Mouse (Mus musculus) MEL (cell line): ENCODE results near the gene Hadhb. TPM values are rescaled to one million over a fixed set of nuclear protein-coding genes. Genes with fewer than 3 reads are reported as not detected.

Experiments
- DNase-seq: peaks from one replicate; pipeline ENCODE4 v3.0.0; 2011; ENCODE audit warnings: low read depth, low spot score
- H3K27ac ChIP-seq: 2 replicates; pipeline ENCODE4 v1.5.1; 2012; ENCODE audit warnings: low read depth, mild to moderate bottlenecking, control low read depth, low read length, moderate library complexity; ENCODE audit not compliant: control insufficient read depth
- H3K27me3 ChIP-seq, 2 experiments: fragments of 150-350 bp in 1 of 2; sonication (generic) in 1 of 2; 2 replicates each; pipeline ENCODE4 v1.6.1; 2012; ENCODE audit warnings: low read length in 2 of 2, mild to moderate bottlenecking in 2 of 2, improper control_type of control experiment in 1 of 2, moderate library complexity in 1 of 2; ENCODE audit not compliant: insufficient read depth in 2 of 2, control insufficient read depth in 1 of 2
- H3K36me3 ChIP-seq, 2 experiments: 2 replicates each; pipeline ENCODE4 v1.6.1; 2012 to 2014; ENCODE audit warnings: low read length in 2 of 2, improper control_type of control experiment in 1 of 2, inconsistent platforms in 1 of 2, mild to moderate bottlenecking in 1 of 2; ENCODE audit not compliant: insufficient read depth in 2 of 2, control insufficient read depth in 1 of 2
- H3K4me1 ChIP-seq, 2 experiments: fragments of 150-350 bp in 1 of 2; sonication (generic) in 1 of 2; 2 replicates each; pipeline ENCODE4 v1.6.1; 2012; ENCODE audit warnings: low read length in 2 of 2, improper control_type of control experiment in 1 of 2, mild to moderate bottlenecking in 1 of 2; ENCODE audit not compliant: insufficient read depth in 2 of 2, control insufficient read depth in 1 of 2
- H3K4me3 ChIP-seq, 2 experiments: fragments of 150-350 bp in 1 of 2; sonication (generic) in 1 of 2; 2 replicates each; pipeline ENCODE4 v1.5.1; 2012; ENCODE audit warnings: low read depth in 2 of 2, low read length in 2 of 2, mild to moderate bottlenecking in 2 of 2, moderate library complexity in 2 of 2, control low read depth in 1 of 2, improper control_type of control experiment in 1 of 2; ENCODE audit not compliant: control insufficient read depth in 1 of 2, insufficient read depth in 1 of 2
- H3K79me2 ChIP-seq: 2 replicates; pipeline ENCODE4 v1.6.1; 2012; ENCODE audit warnings: mild to moderate bottlenecking, low read length, moderate library complexity; ENCODE audit not compliant: control insufficient read depth, poor library complexity, insufficient read depth
- H3K9ac ChIP-seq: 2 replicates; pipeline ENCODE4 v1.6.1; 2012; ENCODE audit warnings: low read depth, mild to moderate bottlenecking, control low read depth, low read length, moderate library complexity; ENCODE audit not compliant: control insufficient read depth, poor library complexity, severe bottlenecking
- H3K9me3 ChIP-seq: fragments of 150-350 bp; sonication (generic); replicated peaks from 2 replicates; pipeline ENCODE4 v1.6.1; 2012; ENCODE audit warnings: mild to moderate bottlenecking, low read length, improper control_type of control experiment, moderate library complexity; ENCODE audit not compliant: insufficient read depth
- BHLHE40 ChIP-seq: IDR thresholded peaks from 2 replicates; pipeline ENCODE4 v1.6.1; 2012; ENCODE audit warnings: low read depth, mild to moderate bottlenecking, inconsistent platforms, low read length, improper control_type of control experiment, borderline replicate concordance
- CHD1 ChIP-seq: IDR thresholded peaks from 2 replicates; pipeline ENCODE4 v1.6.1; 2012; ENCODE audit warnings: low read depth, mild to moderate bottlenecking, inconsistent platforms, low read length, improper control_type of control experiment
- CTCF ChIP-seq, 3 experiments: IDR thresholded peaks in 2 of 3; conservative IDR thresholded peaks in 1 of 3; 2 replicates each; pipeline ENCODE4 v1.5.1; 2011 to 2012; ENCODE audit warnings: low read length in 3 of 3, low read depth in 2 of 3, mild to moderate bottlenecking in 2 of 3, improper control_type of control experiment in 1 of 3, inconsistent platforms in 1 of 3, mixed read lengths in 1 of 3, moderate library complexity in 1 of 3; ENCODE audit not compliant: control insufficient read depth in 1 of 3, insufficient read depth in 1 of 3, poor library complexity in 1 of 3, severe bottlenecking in 1 of 3
- E2F4 ChIP-seq: IDR thresholded peaks from 2 replicates; pipeline ENCODE4 v1.6.1; 2011; ENCODE audit warnings: low read depth, low read length, improper control_type of control experiment, borderline replicate concordance
- ELF1 ChIP-seq: IDR thresholded peaks from 2 replicates; pipeline ENCODE4 v1.6.1; 2014; ENCODE audit warnings: low read depth, mild to moderate bottlenecking, inconsistent platforms, low read length, improper control_type of control experiment, moderate library complexity
- GATA1 ChIP-seq: IDR thresholded peaks from 2 replicates; pipeline ENCODE4 v1.6.1; 2011; ENCODE audit warnings: low read depth, low read length, improper control_type of control experiment
- HCFC1 ChIP-seq: IDR thresholded peaks from 2 replicates; pipeline ENCODE4 v1.6.1; 2012; ENCODE audit warnings: low read depth, mild to moderate bottlenecking, inconsistent platforms, low read length, improper control_type of control experiment, moderate library complexity
- JUND ChIP-seq: IDR thresholded peaks from 2 replicates; pipeline ENCODE4 v1.6.1; 2011; ENCODE audit warnings: low read depth, mild to moderate bottlenecking, improper control_type of control experiment, low read length
- KAT2A ChIP-seq: conservative IDR thresholded peaks from 2 replicates; pipeline ENCODE4 v1.6.1; 2012; ENCODE audit warnings: low read depth, low read length, improper control_type of control experiment, inconsistent platforms
- MAFK ChIP-seq: IDR thresholded peaks from 2 replicates; pipeline ENCODE4 v1.6.1; 2011; ENCODE audit warnings: low read depth, mild to moderate bottlenecking, low read length, improper control_type of control experiment, borderline replicate concordance
- MAX ChIP-seq: IDR thresholded peaks from 2 replicates; pipeline ENCODE4 v1.6.1; 2011; ENCODE audit warnings: low read length, improper control_type of control experiment
- MAZ ChIP-seq: IDR thresholded peaks from 2 replicates; pipeline ENCODE4 v1.6.1; 2012; ENCODE audit warnings: low read depth, mild to moderate bottlenecking, inconsistent platforms, low read length, improper control_type of control experiment
- MEF2A ChIP-seq: IDR thresholded peaks from 2 replicates; pipeline ENCODE4 v1.6.1; 2014; ENCODE audit warnings: low read depth, mild to moderate bottlenecking, inconsistent platforms, low read length, improper control_type of control experiment; ENCODE audit not compliant: poor library complexity, insufficient replicate concordance, severe bottlenecking; ENCODE audit errors: extremely low read depth
- MXI1 ChIP-seq: IDR thresholded peaks from 2 replicates; pipeline ENCODE4 v1.6.1; 2011; ENCODE audit warnings: mild to moderate bottlenecking, low read depth, low read length, improper control_type of control experiment
- MYB ChIP-seq: IDR thresholded peaks from 2 replicates; pipeline ENCODE4 v1.6.1; 2011; ENCODE audit warnings: mild to moderate bottlenecking, low read depth, low read length, improper control_type of control experiment
- MYC ChIP-seq: IDR thresholded peaks from 2 replicates; pipeline ENCODE4 v1.6.1; 2011; ENCODE audit warnings: low read depth, mild to moderate bottlenecking, low read length, improper control_type of control experiment, moderate library complexity
- NELFE ChIP-seq: IDR thresholded peaks from 2 replicates; pipeline ENCODE4 v1.6.1; 2011; ENCODE audit warnings: low read depth, low read length, improper control_type of control experiment
- NRF1 ChIP-seq: IDR thresholded peaks from 2 replicates; pipeline ENCODE4 v1.6.1; 2014; ENCODE audit warnings: low read depth, mild to moderate bottlenecking, inconsistent platforms, low read length, improper control_type of control experiment, moderate library complexity; ENCODE audit not compliant: poor library complexity, insufficient read depth, severe bottlenecking
- POLR2A ChIP-seq, 2 experiments: IDR thresholded peaks; 2 replicates each; pipeline ENCODE4 v1.6.1; 2011 to 2012; ENCODE audit warnings: low read length in 2 of 2, mild to moderate bottlenecking in 2 of 2, control low read depth in 1 of 2, improper control_type of control experiment in 1 of 2, low read depth in 1 of 2, moderate library complexity in 1 of 2; ENCODE audit not compliant: control insufficient read depth in 1 of 2, insufficient read depth in 1 of 2, poor library complexity in 1 of 2
- POLR2AphosphoS5 ChIP-seq: IDR thresholded peaks from 2 replicates; pipeline ENCODE4 v1.6.1; 2012; ENCODE audit warnings: low read depth, borderline replicate concordance, mild to moderate bottlenecking, inconsistent platforms, low read length, moderate library complexity, mixed read lengths
- RAD21 ChIP-seq: IDR thresholded peaks from 2 replicates; pipeline ENCODE4 v1.6.1; 2011; ENCODE audit warnings: mild to moderate bottlenecking, low read depth, low read length, improper control_type of control experiment
- RCOR1 ChIP-seq: IDR thresholded peaks from 2 replicates; pipeline ENCODE4 v1.6.1; 2012; ENCODE audit warnings: low read depth, mild to moderate bottlenecking, inconsistent platforms, low read length, improper control_type of control experiment
- SIN3A ChIP-seq: IDR thresholded peaks from 2 replicates; pipeline ENCODE4 v1.6.1; 2012; ENCODE audit warnings: low read length, improper control_type of control experiment, inconsistent platforms
- SMC3 ChIP-seq: IDR thresholded peaks from 2 replicates; pipeline ENCODE4 v1.6.1; 2011; ENCODE audit warnings: low read depth, low read length, improper control_type of control experiment
- TAL1 ChIP-seq: IDR thresholded peaks from 2 replicates; pipeline ENCODE4 v1.6.1; 2012; ENCODE audit warnings: mild to moderate bottlenecking, inconsistent platforms, low read length, moderate library complexity, mixed read lengths
- TBP ChIP-seq: IDR thresholded peaks from 2 replicates; pipeline ENCODE4 v1.8.0; 2011; ENCODE audit warnings: low read depth, low read length, improper control_type of control experiment
- TCF12 ChIP-seq: IDR thresholded peaks from 2 replicates; pipeline ENCODE4 v1.6.1; 2014; ENCODE audit warnings: low read depth, mild to moderate bottlenecking, inconsistent platforms, low read length, improper control_type of control experiment, moderate library complexity
- UBTF ChIP-seq: IDR thresholded peaks from 2 replicates; pipeline ENCODE4 v1.6.1; 2012; ENCODE audit warnings: low read depth, mild to moderate bottlenecking, inconsistent platforms, low read length, improper control_type of control experiment, moderate library complexity, borderline replicate concordance; ENCODE audit not compliant: insufficient read depth
- USF1 ChIP-seq: IDR thresholded peaks from 2 replicates; pipeline ENCODE4 v1.6.1; 2014; ENCODE audit warnings: low read depth, mild to moderate bottlenecking, inconsistent platforms, low read length, improper control_type of control experiment, moderate library complexity
- USF2 ChIP-seq, 2 experiments: IDR thresholded peaks; 2 replicates each; pipeline ENCODE4 v1.6.1; 2011 to 2012; ENCODE audit warnings: improper control_type of control experiment in 2 of 2, low read length in 2 of 2, borderline replicate concordance in 1 of 2, inconsistent platforms in 1 of 2, low read depth in 1 of 2, mild to moderate bottlenecking in 1 of 2; ENCODE audit not compliant: insufficient read depth in 1 of 2
- ZC3H11A ChIP-seq: IDR thresholded peaks from 2 replicates; pipeline ENCODE4 v1.6.1; 2012; ENCODE audit warnings: low read depth, mild to moderate bottlenecking, inconsistent platforms, low read length, improper control_type of control experiment
- ZKSCAN1 ChIP-seq: IDR thresholded peaks from 2 replicates; pipeline ENCODE4 v1.6.1; 2012; ENCODE audit warnings: low read depth, mild to moderate bottlenecking, inconsistent platforms, low read length, improper control_type of control experiment, moderate library complexity
- ZMIZ1 ChIP-seq: IDR thresholded peaks from 2 replicates; pipeline ENCODE4 v1.6.1; 2012; ENCODE audit warnings: low read depth, mild to moderate bottlenecking, inconsistent platforms, low read length, improper control_type of control experiment, moderate library complexity
- ZNF384 ChIP-seq: IDR thresholded peaks from 2 replicates; pipeline ENCODE4 v1.6.1; 2012; ENCODE audit warnings: low read depth, mild to moderate bottlenecking, inconsistent platforms, low read length, improper control_type of control experiment
- polyA plus RNA-seq, 2 experiments: library from polyadenylated mRNA; stranded (reverse) in 1 of 2; unstranded in 1 of 2; fragments of >175 nt in 1 of 2; fragments of >200 nt in 1 of 2; gene quantifications; 2 replicates each; pipeline versions ENCODE4 v1.2.1 to v1.2.4; 2012; ENCODE audit warnings: low replicate concordance in 2 of 2, low read depth in 1 of 2; ENCODE audit not compliant: insufficient read length in 2 of 2, insufficient read depth in 1 of 2, missing spikeins in 1 of 2
- total RNA-seq: library from RNA; depleted of rRNA; stranded (reverse); fragments of 300-350 nt; gene quantifications from 2 replicates; pipeline ENCODE4 v1.2.3, GENCODE M21; 2012

Gene Hadhb
- total and polyA plus RNA-seq, 3 experiments, result 33.0 to 162 (median 161) TPM

DNA sequence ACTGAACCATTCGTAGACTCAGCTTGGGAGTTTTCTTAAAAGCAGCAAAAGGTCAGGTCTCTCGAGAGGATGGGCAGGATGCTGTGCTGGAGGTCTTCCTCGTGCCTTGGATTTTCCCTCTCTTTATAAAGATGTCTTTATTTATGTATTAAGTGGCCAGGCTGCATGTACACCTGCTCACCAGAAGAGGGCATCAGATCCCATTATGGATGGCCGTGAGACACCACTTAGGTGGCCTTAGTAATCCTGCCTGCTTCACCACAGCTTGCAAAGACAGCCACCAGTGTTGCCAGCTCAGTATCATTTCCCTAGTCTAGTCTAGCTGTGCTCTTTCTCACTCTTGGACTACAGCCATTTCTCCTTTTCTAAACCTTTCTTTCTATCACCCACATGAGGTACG is 29.5 kb upstream of the Hadhb start:
- H3K36me3 ChIP-seq, result peaks cover 0 to 14% of the 10 kb centered on the region in 2 experiments; a peak in 2 of 4 replicates
- TF ChIP-seq HCFC1, result no peak
- TF ChIP-seq MXI1, result no peak
- TF ChIP-seq RAD21, result peak; percentile 25
- no peak for TF ChIP-seq MYB
- no peak for TF ChIP-seq USF2 (IDR thresholded peaks at IDR 0.05; ENCODE audit: borderline replicate concordance in 1 of 2, insufficient read depth in 1 of 2, low read depth in 1 of 2, low read length in 2 of 2)
- no peak for TF ChIP-seq TBP
- TF ChIP-seq E2F4, result no peak
- TF ChIP-seq CTCF (IDR thresholded peaks at IDR 0.05 in 2 of 3, conservative IDR thresholded peaks at IDR 0.05 in 1 of 3; ENCODE audit: control insufficient read depth in 1 of 3, insufficient read depth in 1 of 3, low read depth in 2 of 3, low read length in 3 of 3, poor library complexity in 1 of 3, severe bottlenecking in 1 of 3), result peak; percentile 68 to 98 (median 71)
- no peak for TF ChIP-seq ZNF384
- no peak for TF ChIP-seq TCF12
- no peak for TF ChIP-seq GATA1
- TF ChIP-seq ZKSCAN1, result no peak
- TF ChIP-seq ELF1, result no peak
- no peak for TF ChIP-seq UBTF
- no peak for TF ChIP-seq BHLHE40
- no peak for TF ChIP-seq MAX
- no peak for TF ChIP-seq MAFK
- no peak for TF ChIP-seq TAL1
- TF ChIP-seq JUND, result no peak
- no peak for TF ChIP-seq KAT2A
- TF ChIP-seq MYC, result 0 out of 2 replicates have a peak, but pooled peaks have one; percentile 48
- no peak for TF ChIP-seq ZMIZ1
- no peak for TF ChIP-seq MAZ
- TF ChIP-seq CHD1, result no peak
- no peak for TF ChIP-seq USF1
- TF ChIP-seq SIN3A, result no peak
- no peak for TF ChIP-seq RCOR1
- TF ChIP-seq NRF1, result no peak
- TF ChIP-seq MEF2A, result no peak
- TF ChIP-seq POLR2A (IDR thresholded peaks at IDR 0.05; ENCODE audit: control insufficient read depth in 1 of 2, insufficient read depth in 1 of 2, low read depth in 1 of 2, low read length in 2 of 2, poor library complexity in 1 of 2), result no peak
- TF ChIP-seq SMC3, result peak; percentile 62
- no peak for TF ChIP-seq POLR2AphosphoS5
- TF ChIP-seq ZC3H11A, result peak; percentile 27; the same call in 1 of the 2 replicates
- no peak for TF ChIP-seq NELFE
- peak; percentile 83 for DNase-seq

More for the DNA sequence above, 29.5 kb upstream of the Hadhb start:
- Histone ChIP-seq H3K4me3 (no peak overlapping the region), H3K27me3 (no peaks in the 10 kb centered on the region), H3K27ac (no peak overlapping the region), H3K9me3 (no peaks in the 10 kb centered on the region), H3K79me2 (no peaks in the 10 kb centered on the region), H3K4me1 (no peaks in the 10 kb centered on the region), H3K9ac (no peak overlapping the region)
